Mouse (Mus musculus) liver, postnatal 0 days (tissue): Measurements from ENCODE around the gene Ltv1.

ENCODE experiments used
- CTCF ChIP-seq: sonication (generic); IDR thresholded peaks from 2 replicates; pipeline ENCODE4 v1.5.1; 2016; ENCODE audit warnings: antibody characterized with exemption, low read depth
- EP300 ChIP-seq: IDR thresholded peaks from 2 replicates; pipeline ENCODE4 v1.6.1; 2016; ENCODE audit warnings: antibody characterized with exemption, low read depth, mild to moderate bottlenecking

- TF ChIP-seq CTCF (no peak), EP300 (no peak)
Measured at GRCm38 (mm10) chr10:13222135-13222534, 29.2 kb upstream of the Ltv1 start.
